Mouse (Mus musculus) ES-Bruce4 (cell line): Measurements from ENCODE around the gene Phxr2.
A peak's percentile ranks its signal among the peaks of the same experiment; 100 is the strongest.

Source experiments
- CTCF ChIP-seq: IDR thresholded peaks from one replicate; pipeline ENCODE4 v1.8.1; 2011; ENCODE audit warnings: low read depth, low read length
- EP300 ChIP-seq: IDR thresholded peaks from 2 replicates; pipeline ENCODE4 v1.6.1; 2011; ENCODE audit warnings: low read depth, low read length; ENCODE audit not compliant: insufficient read depth

DNA sequence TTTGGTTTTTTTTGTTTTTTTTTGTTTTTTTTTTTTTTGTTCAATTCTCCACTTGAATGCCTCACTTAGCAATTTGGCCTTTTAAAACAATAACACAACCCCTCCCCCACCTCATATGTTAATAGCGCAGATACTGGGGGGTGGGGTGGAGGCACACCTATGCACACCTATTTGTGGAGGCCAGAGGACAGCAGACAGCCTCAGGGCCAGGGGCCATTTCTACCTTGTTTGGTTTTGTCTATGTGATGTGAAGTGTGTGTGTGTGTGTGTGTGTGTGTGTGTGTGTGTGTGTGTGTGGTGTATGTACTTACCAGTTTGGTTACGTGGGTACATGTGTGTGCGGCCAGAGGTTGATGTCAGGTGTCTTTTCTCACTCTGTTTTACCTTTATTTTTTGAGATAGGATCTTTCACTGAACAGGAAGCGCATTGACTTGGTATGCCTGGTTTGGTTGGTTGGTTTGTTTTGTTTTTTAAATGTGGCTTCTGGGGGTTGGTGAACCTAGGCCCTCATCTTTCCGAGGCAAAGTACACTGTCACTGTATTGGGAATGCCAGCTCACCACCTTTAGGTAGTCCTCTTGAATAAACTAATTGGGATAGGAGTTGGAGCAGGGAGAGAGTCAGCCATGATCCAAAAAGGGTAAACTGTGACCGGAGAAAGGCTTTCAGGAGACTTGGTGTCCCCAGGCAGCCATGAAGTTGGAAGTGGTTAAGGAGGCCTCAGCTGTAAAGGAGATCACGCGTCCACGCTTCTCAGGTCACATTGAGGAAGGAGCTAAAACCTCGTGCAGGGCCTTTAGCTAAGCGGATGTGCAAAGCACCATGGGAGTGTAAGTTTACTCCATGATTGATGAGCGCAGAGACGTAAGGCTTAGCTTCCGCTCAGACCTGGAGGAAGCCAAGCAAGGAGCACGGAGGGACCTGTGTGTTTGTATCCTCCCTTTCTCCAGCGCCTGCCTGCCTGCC is 9.2 kb downstream of the Phxr2 start:
- TF ChIP-seq CTCF: no peak
- TF ChIP-seq EP300: peak; percentile 88
